Mouse (Mus musculus) E14TG2a.4 (cell line): ENCODE results near the gene Ebf1.

ENCODE experiments used
- CTCF ChIP-seq: conservative IDR thresholded peaks from 2 replicates; pipeline ENCODE4 v1.5.1; 2014; ENCODE audit warnings: low read length
- NANOG ChIP-seq: IDR thresholded peaks from 2 replicates; pipeline ENCODE4 v1.6.1; 2014; ENCODE audit warnings: borderline replicate concordance, low read length, mixed read lengths
- POU5F1 ChIP-seq: IDR thresholded peaks from 2 replicates; pipeline ENCODE4 v1.6.1; 2014; ENCODE audit warnings: low read length, borderline replicate concordance

DNA sequence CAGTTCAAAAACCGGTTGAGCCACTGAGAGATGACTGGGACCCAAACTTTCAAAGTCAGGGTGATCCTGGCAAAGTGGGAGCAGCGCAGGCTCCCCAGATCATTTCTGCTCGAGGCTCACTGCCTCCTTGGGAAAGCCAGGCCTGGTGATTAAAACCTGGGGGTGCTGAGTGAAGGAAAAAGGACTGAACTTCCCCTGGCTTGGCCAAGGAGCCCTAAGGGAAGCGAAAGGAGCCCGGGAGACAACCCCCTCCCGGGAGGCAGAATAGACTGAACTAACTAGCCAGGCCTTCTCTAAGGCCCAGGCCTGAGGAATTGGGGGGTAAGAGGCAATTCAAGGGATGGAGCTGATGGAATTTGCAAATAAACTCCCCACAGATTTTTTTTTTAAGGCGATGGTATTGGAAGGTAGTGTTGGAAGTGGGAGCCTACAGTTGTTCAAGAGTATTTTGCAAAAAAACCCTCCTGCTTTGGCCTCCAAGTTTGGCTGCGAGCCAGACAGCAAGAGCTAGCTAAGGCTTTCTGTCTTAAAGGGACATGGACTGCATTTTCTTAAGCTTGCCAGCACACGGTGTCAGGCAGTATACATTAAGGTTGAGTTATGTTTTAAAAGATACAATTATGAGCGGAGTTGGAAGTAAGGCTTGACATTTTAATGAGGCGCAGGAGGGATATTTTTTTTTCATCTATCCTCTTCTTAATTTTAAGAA lies 5.1 kb downstream of the Ebf1 start:
- no peak for TF ChIP-seq CTCF
- TF ChIP-seq POU5F1, result no peak
- no peak for TF ChIP-seq NANOG
